Mouse (Mus musculus) MEL (cell line): Measurements from ENCODE around the gene Arid1b. TPM values are rescaled to one million over a fixed set of nuclear protein-coding genes. Genes with fewer than 3 reads are reported as not detected.

ENCODE experiments used
- DNase-seq: peaks from one replicate; pipeline ENCODE4 v3.0.0; 2011; ENCODE audit warnings: low read depth, low spot score
- H3K27ac ChIP-seq: 2 replicates; pipeline ENCODE4 v1.5.1; 2012; ENCODE audit warnings: low read depth, mild to moderate bottlenecking, control low read depth, low read length, moderate library complexity; ENCODE audit not compliant: control insufficient read depth
- H3K27me3 ChIP-seq, 2 experiments: fragments of 150-350 bp in 1 of 2; sonication (generic) in 1 of 2; 2 replicates each; pipeline ENCODE4 v1.6.1; 2012; ENCODE audit warnings: low read length in 2 of 2, mild to moderate bottlenecking in 2 of 2, improper control_type of control experiment in 1 of 2, moderate library complexity in 1 of 2; ENCODE audit not compliant: insufficient read depth in 2 of 2, control insufficient read depth in 1 of 2
- H3K36me3 ChIP-seq, 2 experiments: 2 replicates each; pipeline ENCODE4 v1.6.1; 2012 to 2014; ENCODE audit warnings: low read length in 2 of 2, improper control_type of control experiment in 1 of 2, inconsistent platforms in 1 of 2, mild to moderate bottlenecking in 1 of 2; ENCODE audit not compliant: insufficient read depth in 2 of 2, control insufficient read depth in 1 of 2
- H3K4me1 ChIP-seq, 2 experiments: fragments of 150-350 bp in 1 of 2; sonication (generic) in 1 of 2; 2 replicates each; pipeline ENCODE4 v1.6.1; 2012; ENCODE audit warnings: low read length in 2 of 2, improper control_type of control experiment in 1 of 2, mild to moderate bottlenecking in 1 of 2; ENCODE audit not compliant: insufficient read depth in 2 of 2, control insufficient read depth in 1 of 2
- H3K4me3 ChIP-seq, 2 experiments: fragments of 150-350 bp in 1 of 2; sonication (generic) in 1 of 2; 2 replicates each; pipeline ENCODE4 v1.5.1; 2012; ENCODE audit warnings: low read depth in 2 of 2, low read length in 2 of 2, mild to moderate bottlenecking in 2 of 2, moderate library complexity in 2 of 2, control low read depth in 1 of 2, improper control_type of control experiment in 1 of 2; ENCODE audit not compliant: control insufficient read depth in 1 of 2, insufficient read depth in 1 of 2
- H3K79me2 ChIP-seq: 2 replicates; pipeline ENCODE4 v1.6.1; 2012; ENCODE audit warnings: mild to moderate bottlenecking, low read length, moderate library complexity; ENCODE audit not compliant: control insufficient read depth, poor library complexity, insufficient read depth
- H3K9ac ChIP-seq: 2 replicates; pipeline ENCODE4 v1.6.1; 2012; ENCODE audit warnings: low read depth, mild to moderate bottlenecking, control low read depth, low read length, moderate library complexity; ENCODE audit not compliant: control insufficient read depth, poor library complexity, severe bottlenecking
- H3K9me3 ChIP-seq: fragments of 150-350 bp; sonication (generic); replicated peaks from 2 replicates; pipeline ENCODE4 v1.6.1; 2012; ENCODE audit warnings: mild to moderate bottlenecking, low read length, improper control_type of control experiment, moderate library complexity; ENCODE audit not compliant: insufficient read depth
- CHD1 ChIP-seq: IDR thresholded peaks from 2 replicates; pipeline ENCODE4 v1.6.1; 2012; ENCODE audit warnings: low read depth, mild to moderate bottlenecking, inconsistent platforms, low read length, improper control_type of control experiment
- CHD2 ChIP-seq: IDR thresholded peaks from 2 replicates; pipeline ENCODE4 v1.6.1; 2011; ENCODE audit warnings: low read length, improper control_type of control experiment
- CTCF ChIP-seq, 3 experiments: IDR thresholded peaks in 2 of 3; conservative IDR thresholded peaks in 1 of 3; 2 replicates each; pipeline ENCODE4 v1.5.1; 2011 to 2012; ENCODE audit warnings: low read length in 3 of 3, low read depth in 2 of 3, mild to moderate bottlenecking in 2 of 3, improper control_type of control experiment in 1 of 3, inconsistent platforms in 1 of 3, mixed read lengths in 1 of 3, moderate library complexity in 1 of 3; ENCODE audit not compliant: control insufficient read depth in 1 of 3, insufficient read depth in 1 of 3, poor library complexity in 1 of 3, severe bottlenecking in 1 of 3
- E2F4 ChIP-seq: IDR thresholded peaks from 2 replicates; pipeline ENCODE4 v1.6.1; 2011; ENCODE audit warnings: low read depth, low read length, improper control_type of control experiment, borderline replicate concordance
- ELF1 ChIP-seq: IDR thresholded peaks from 2 replicates; pipeline ENCODE4 v1.6.1; 2014; ENCODE audit warnings: low read depth, mild to moderate bottlenecking, inconsistent platforms, low read length, improper control_type of control experiment, moderate library complexity
- EP300 ChIP-seq, 2 experiments: IDR thresholded peaks; 2 replicates each; pipeline ENCODE4 v1.6.1; 2011; ENCODE audit warnings: improper control_type of control experiment in 2 of 2, low read length in 2 of 2, low read depth in 1 of 2, mild to moderate bottlenecking in 1 of 2
- GABPA ChIP-seq: IDR thresholded peaks from 2 replicates; pipeline ENCODE4 v1.6.1; 2012; ENCODE audit warnings: low read depth, mild to moderate bottlenecking, inconsistent platforms, low read length, improper control_type of control experiment, moderate library complexity
- GATA1 ChIP-seq: IDR thresholded peaks from 2 replicates; pipeline ENCODE4 v1.6.1; 2011; ENCODE audit warnings: low read depth, low read length, improper control_type of control experiment
- HCFC1 ChIP-seq: IDR thresholded peaks from 2 replicates; pipeline ENCODE4 v1.6.1; 2012; ENCODE audit warnings: low read depth, mild to moderate bottlenecking, inconsistent platforms, low read length, improper control_type of control experiment, moderate library complexity
- JUND ChIP-seq: IDR thresholded peaks from 2 replicates; pipeline ENCODE4 v1.6.1; 2011; ENCODE audit warnings: low read depth, mild to moderate bottlenecking, improper control_type of control experiment, low read length
- KAT2A ChIP-seq: conservative IDR thresholded peaks from 2 replicates; pipeline ENCODE4 v1.6.1; 2012; ENCODE audit warnings: low read depth, low read length, improper control_type of control experiment, inconsistent platforms
- MAFK ChIP-seq: IDR thresholded peaks from 2 replicates; pipeline ENCODE4 v1.6.1; 2011; ENCODE audit warnings: low read depth, mild to moderate bottlenecking, low read length, improper control_type of control experiment, borderline replicate concordance
- MAX ChIP-seq: IDR thresholded peaks from 2 replicates; pipeline ENCODE4 v1.6.1; 2011; ENCODE audit warnings: low read length, improper control_type of control experiment
- MAZ ChIP-seq: IDR thresholded peaks from 2 replicates; pipeline ENCODE4 v1.6.1; 2012; ENCODE audit warnings: low read depth, mild to moderate bottlenecking, inconsistent platforms, low read length, improper control_type of control experiment
- MEF2A ChIP-seq: IDR thresholded peaks from 2 replicates; pipeline ENCODE4 v1.6.1; 2014; ENCODE audit warnings: low read depth, mild to moderate bottlenecking, inconsistent platforms, low read length, improper control_type of control experiment; ENCODE audit not compliant: poor library complexity, insufficient replicate concordance, severe bottlenecking; ENCODE audit errors: extremely low read depth
- MXI1 ChIP-seq: IDR thresholded peaks from 2 replicates; pipeline ENCODE4 v1.6.1; 2011; ENCODE audit warnings: mild to moderate bottlenecking, low read depth, low read length, improper control_type of control experiment
- MYC ChIP-seq: IDR thresholded peaks from 2 replicates; pipeline ENCODE4 v1.6.1; 2011; ENCODE audit warnings: low read depth, mild to moderate bottlenecking, low read length, improper control_type of control experiment, moderate library complexity
- NELFE ChIP-seq: IDR thresholded peaks from 2 replicates; pipeline ENCODE4 v1.6.1; 2011; ENCODE audit warnings: low read depth, low read length, improper control_type of control experiment
- NRF1 ChIP-seq: IDR thresholded peaks from 2 replicates; pipeline ENCODE4 v1.6.1; 2014; ENCODE audit warnings: low read depth, mild to moderate bottlenecking, inconsistent platforms, low read length, improper control_type of control experiment, moderate library complexity; ENCODE audit not compliant: poor library complexity, insufficient read depth, severe bottlenecking
- POLR2A ChIP-seq, 2 experiments: IDR thresholded peaks; 2 replicates each; pipeline ENCODE4 v1.6.1; 2011 to 2012; ENCODE audit warnings: low read length in 2 of 2, mild to moderate bottlenecking in 2 of 2, control low read depth in 1 of 2, improper control_type of control experiment in 1 of 2, low read depth in 1 of 2, moderate library complexity in 1 of 2; ENCODE audit not compliant: control insufficient read depth in 1 of 2, insufficient read depth in 1 of 2, poor library complexity in 1 of 2
- POLR2AphosphoS2 ChIP-seq: IDR thresholded peaks from 2 replicates; pipeline ENCODE4 v1.6.1; 2011; ENCODE audit warnings: low read length, improper control_type of control experiment
- POLR2AphosphoS5 ChIP-seq: IDR thresholded peaks from 2 replicates; pipeline ENCODE4 v1.6.1; 2012; ENCODE audit warnings: low read depth, borderline replicate concordance, mild to moderate bottlenecking, inconsistent platforms, low read length, moderate library complexity, mixed read lengths
- RAD21 ChIP-seq: IDR thresholded peaks from 2 replicates; pipeline ENCODE4 v1.6.1; 2011; ENCODE audit warnings: mild to moderate bottlenecking, low read depth, low read length, improper control_type of control experiment
- RCOR1 ChIP-seq: IDR thresholded peaks from 2 replicates; pipeline ENCODE4 v1.6.1; 2012; ENCODE audit warnings: low read depth, mild to moderate bottlenecking, inconsistent platforms, low read length, improper control_type of control experiment
- SIN3A ChIP-seq: IDR thresholded peaks from 2 replicates; pipeline ENCODE4 v1.6.1; 2012; ENCODE audit warnings: low read length, improper control_type of control experiment, inconsistent platforms
- SMC3 ChIP-seq: IDR thresholded peaks from 2 replicates; pipeline ENCODE4 v1.6.1; 2011; ENCODE audit warnings: low read depth, low read length, improper control_type of control experiment
- TAL1 ChIP-seq: IDR thresholded peaks from 2 replicates; pipeline ENCODE4 v1.6.1; 2012; ENCODE audit warnings: mild to moderate bottlenecking, inconsistent platforms, low read length, moderate library complexity, mixed read lengths
- TBP ChIP-seq: IDR thresholded peaks from 2 replicates; pipeline ENCODE4 v1.8.0; 2011; ENCODE audit warnings: low read depth, low read length, improper control_type of control experiment
- TCF12 ChIP-seq: IDR thresholded peaks from 2 replicates; pipeline ENCODE4 v1.6.1; 2014; ENCODE audit warnings: low read depth, mild to moderate bottlenecking, inconsistent platforms, low read length, improper control_type of control experiment, moderate library complexity
- UBTF ChIP-seq: IDR thresholded peaks from 2 replicates; pipeline ENCODE4 v1.6.1; 2012; ENCODE audit warnings: low read depth, mild to moderate bottlenecking, inconsistent platforms, low read length, improper control_type of control experiment, moderate library complexity, borderline replicate concordance; ENCODE audit not compliant: insufficient read depth
- USF1 ChIP-seq: IDR thresholded peaks from 2 replicates; pipeline ENCODE4 v1.6.1; 2014; ENCODE audit warnings: low read depth, mild to moderate bottlenecking, inconsistent platforms, low read length, improper control_type of control experiment, moderate library complexity
- USF2 ChIP-seq, 2 experiments: IDR thresholded peaks; 2 replicates each; pipeline ENCODE4 v1.6.1; 2011 to 2012; ENCODE audit warnings: improper control_type of control experiment in 2 of 2, low read length in 2 of 2, borderline replicate concordance in 1 of 2, inconsistent platforms in 1 of 2, low read depth in 1 of 2, mild to moderate bottlenecking in 1 of 2; ENCODE audit not compliant: insufficient read depth in 1 of 2
- ZC3H11A ChIP-seq: IDR thresholded peaks from 2 replicates; pipeline ENCODE4 v1.6.1; 2012; ENCODE audit warnings: low read depth, mild to moderate bottlenecking, inconsistent platforms, low read length, improper control_type of control experiment
- ZKSCAN1 ChIP-seq: IDR thresholded peaks from 2 replicates; pipeline ENCODE4 v1.6.1; 2012; ENCODE audit warnings: low read depth, mild to moderate bottlenecking, inconsistent platforms, low read length, improper control_type of control experiment, moderate library complexity
- ZMIZ1 ChIP-seq: IDR thresholded peaks from 2 replicates; pipeline ENCODE4 v1.6.1; 2012; ENCODE audit warnings: low read depth, mild to moderate bottlenecking, inconsistent platforms, low read length, improper control_type of control experiment, moderate library complexity
- ZNF384 ChIP-seq: IDR thresholded peaks from 2 replicates; pipeline ENCODE4 v1.6.1; 2012; ENCODE audit warnings: low read depth, mild to moderate bottlenecking, inconsistent platforms, low read length, improper control_type of control experiment
- polyA plus RNA-seq, 2 experiments: library from polyadenylated mRNA; stranded (reverse) in 1 of 2; unstranded in 1 of 2; fragments of >175 nt in 1 of 2; fragments of >200 nt in 1 of 2; gene quantifications; 2 replicates each; pipeline versions ENCODE4 v1.2.1 to v1.2.4; 2012; ENCODE audit warnings: low replicate concordance in 2 of 2, low read depth in 1 of 2; ENCODE audit not compliant: insufficient read length in 2 of 2, insufficient read depth in 1 of 2, missing spikeins in 1 of 2
- total RNA-seq: library from RNA; depleted of rRNA; stranded (reverse); fragments of 300-350 nt; gene quantifications from 2 replicates; pipeline ENCODE4 v1.2.3, GENCODE M21; 2012

The Arid1b gene
- total and polyA plus RNA-seq, 3 experiments: 13.4 to 17.4 TPM; not detected in 1

DNA sequence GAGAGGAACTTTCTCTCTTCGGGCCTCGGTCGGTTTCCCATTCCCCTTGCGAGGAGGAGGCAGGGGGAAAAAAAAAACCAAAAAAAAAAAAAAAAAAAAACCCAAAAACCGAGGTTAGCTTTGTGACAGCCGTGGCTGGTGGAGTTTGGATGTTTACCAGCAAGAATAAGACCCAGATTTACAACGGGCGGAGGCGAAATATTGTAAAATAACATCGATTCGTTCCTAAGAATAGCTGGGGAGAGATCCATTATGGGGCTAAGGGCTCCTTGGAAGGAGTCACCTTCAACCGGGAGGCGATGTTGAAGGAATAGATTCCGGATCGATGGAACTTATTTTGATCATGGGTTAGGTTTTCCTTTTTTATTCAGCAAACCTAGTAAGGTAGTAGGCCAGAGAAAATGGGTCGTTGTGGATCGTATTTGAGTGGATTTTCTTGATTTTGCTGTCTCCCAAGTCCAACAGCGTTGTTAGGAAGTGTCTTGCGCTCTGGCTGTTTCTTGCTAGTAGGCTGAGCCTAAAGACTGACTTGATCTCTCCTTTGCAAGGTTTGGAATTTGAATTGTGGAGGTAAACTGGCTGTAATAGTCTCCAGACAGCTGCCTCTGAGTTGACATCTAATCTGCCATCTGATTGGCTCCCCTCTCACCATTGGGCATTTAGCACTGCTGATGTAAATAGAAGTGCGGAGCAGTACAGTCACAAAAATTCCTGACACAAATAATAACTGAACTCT is 2.9 kb downstream of the Arid1b start:
- Histone ChIP-seq H3K27me3 (no peaks in the 10 kb centered on the region; a peak in 1 of 4 replicates), H3K4me1 (peaks cover 8 to 14% of the 10 kb centered on the region in 2 experiments), H3K27ac (peak overlapping the region; percentile 17), H3K4me3 (peak overlapping the region; percentile 75 to 98), H3K79me2 (peaks cover 58% of the 10 kb centered on the region), H3K9me3 (no peaks in the 10 kb centered on the region), H3K36me3 (peaks cover 0 to 24% of the 10 kb centered on the region in 2 experiments; a peak in 2 of 4 replicates), H3K9ac (peak overlapping the region; percentile 99)
- peak; percentile 84 for DNase-seq
- no peak for TF ChIP-seq MEF2A
- TF ChIP-seq MAFK: no peak
- TF ChIP-seq JUND: no peak
- no peak for TF ChIP-seq KAT2A
- TF ChIP-seq RCOR1: no peak
- peak; percentile 69; the same call in 1 of the 2 replicates for TF ChIP-seq MXI1
- no peak for TF ChIP-seq E2F4
- TF ChIP-seq NRF1: no peak
- peak; percentile 86 for TF ChIP-seq TBP
- peak; percentile 65 for TF ChIP-seq ZNF384
- no peak for TF ChIP-seq UBTF
- peak; percentile 29; the same call in 1 of the 2 replicates for TF ChIP-seq HCFC1
- TF ChIP-seq GATA1: peak; percentile 63
- TF ChIP-seq MAZ: no peak
- TF ChIP-seq MAX: peak; percentile 62; the same call in 1 of the 2 replicates
- no peak for TF ChIP-seq GABPA
- TF ChIP-seq USF1: 0 out of 2 replicates have a peak, but pooled peaks have one; percentile 9
- TF ChIP-seq CHD2: no peak
- TF ChIP-seq ELF1: no peak
- no peak for TF ChIP-seq RAD21
- peak; percentile 61 for TF ChIP-seq NELFE
- TF ChIP-seq POLR2A (IDR thresholded peaks at IDR 0.05; ENCODE audit: control insufficient read depth in 1 of 2, insufficient read depth in 1 of 2, low read depth in 1 of 2, low read length in 2 of 2, poor library complexity in 1 of 2): peak in 1 of 2 experiments; percentile 64; a peak in 2 of 4 replicates
- TF ChIP-seq ZC3H11A: no peak
- TF ChIP-seq CTCF (IDR thresholded peaks at IDR 0.05 in 2 of 3, conservative IDR thresholded peaks at IDR 0.05 in 1 of 3; ENCODE audit: control insufficient read depth in 1 of 3, insufficient read depth in 1 of 3, low read depth in 2 of 3, low read length in 3 of 3, poor library complexity in 1 of 3, severe bottlenecking in 1 of 3): no peak
- TF ChIP-seq EP300 (IDR thresholded peaks at IDR 0.05; ENCODE audit: low read depth in 1 of 2, low read length in 2 of 2): no peak
- TF ChIP-seq SIN3A: peak; percentile 90
- TF ChIP-seq TAL1: no peak
- TF ChIP-seq POLR2AphosphoS5: no peak
- no peak for TF ChIP-seq MYC
- TF ChIP-seq USF2 (IDR thresholded peaks at IDR 0.05; ENCODE audit: borderline replicate concordance in 1 of 2, insufficient read depth in 1 of 2, low read depth in 1 of 2, low read length in 2 of 2): no peak
- TF ChIP-seq POLR2AphosphoS2: peak; percentile 62; the same call in 1 of the 2 replicates
- no peak for TF ChIP-seq SMC3
- peak; percentile 54 for TF ChIP-seq TCF12
- TF ChIP-seq ZKSCAN1: no peak
- peak; percentile 20; the same call in 1 of the 2 replicates for TF ChIP-seq ZMIZ1
- peak; percentile 81; the same call in 1 of the 2 replicates for TF ChIP-seq CHD1
